Mouse (Mus musculus) heart, postnatal 0 days (tissue): ENCODE measurements around the gene Cabp4.

Experiments
- CTCF ChIP-seq: IDR thresholded peaks from 2 replicates; pipeline ENCODE4 v1.5.1; 2016; ENCODE audit warnings: antibody characterized with exemption, control low read depth, low read depth
- EP300 ChIP-seq: IDR thresholded peaks from 2 replicates; pipeline ENCODE4 v1.6.1; 2016; ENCODE audit warnings: antibody characterized with exemption, low read depth

GRCm38 (mm10) chr19:4153232-4153654 is 9.4 kb upstream of the Cabp4 start, which contains the start of gene Ptprcap:
- TF ChIP-seq CTCF (no peak), EP300 (no peak)
